Mouse (Mus musculus) neural tube, embryonic 15.5 days (tissue): Measurements from ENCODE around the gene Mccc1. TPM values are rescaled to one million over a fixed set of nuclear protein-coding genes. Genes with fewer than 3 reads are reported as not detected.

Experiments used
- ATAC-seq: fragments of 200-750 bp; cut with Nextera tagmentation; 2 replicates; pipeline ENCODE4 v1.8.0; 2017; ENCODE audit warnings: mild to moderate bottlenecking, moderate TSS enrichment, moderate library complexity; ENCODE audit not compliant: low FRiP score
- H3K27ac ChIP-seq: fragments of 300-500 bp; sonication (generic); replicated peaks from 2 replicates; pipeline ENCODE4 v1.5.1; 2015; ENCODE audit warnings: mild to moderate bottlenecking, inconsistent platforms
- H3K27me3 ChIP-seq: fragments of 300-500 bp; sonication (generic); replicated peaks from 2 replicates; pipeline ENCODE4 v1.6.1; 2015; ENCODE audit warnings: inconsistent platforms
- H3K36me3 ChIP-seq: fragments of 300-500 bp; sonication (generic); 2 replicates; pipeline ENCODE4 v1.6.1; 2015; ENCODE audit warnings: inconsistent platforms
- H3K4me1 ChIP-seq: fragments of 300-500 bp; sonication (generic); 2 replicates; pipeline ENCODE4 v1.6.1; 2015; ENCODE audit warnings: inconsistent platforms
- H3K4me2 ChIP-seq: fragments of 300-500 bp; sonication (generic); 2 replicates; pipeline ENCODE4 v1.6.1; 2015; ENCODE audit warnings: inconsistent platforms, mild to moderate bottlenecking, moderate library complexity
- H3K4me3 ChIP-seq: fragments of 300-500 bp; sonication (generic); replicated peaks from 2 replicates; pipeline ENCODE4 v1.5.1; 2015; ENCODE audit warnings: mild to moderate bottlenecking, inconsistent platforms
- H3K9ac ChIP-seq: fragments of 300-500 bp; sonication (generic); replicated peaks from 2 replicates; pipeline ENCODE4 v1.6.1; 2015; ENCODE audit warnings: mild to moderate bottlenecking, inconsistent platforms
- H3K9me3 ChIP-seq: fragments of 300-500 bp; sonication (generic); replicated peaks from 2 replicates; pipeline ENCODE4 v1.6.1; 2016; ENCODE audit warnings: inconsistent platforms
- WGBS: fragments of 180-500 bp; shearing (Covaris S2); methylation state at CpG from one replicate; pipeline ENCODE4 v1.1.7; 2015; ENCODE audit warnings: mixed read lengths; 5-methylcytosine and 5-hydroxymethylcytosine counted together
- polyA plus RNA-seq: library from polyadenylated mRNA; unstranded; fragments of >200 nt; fragmentation: Nextera tagmentation; extraction: Ambion mirVana; gene quantifications from 2 replicates; pipeline ENCODE4 v1.2.1, GENCODE M21; 2015

Gene Mccc1
- polyA plus RNA-seq, 1 experiment from 2014 or later = 29.0 TPM

- Histone ChIP-seq H3K36me3 (peaks cover 56% of the 10 kb centered on the region), H3K27me3 (no peaks in the 10 kb centered on the region)
- 91% methylated on average over 4 of the region's 4 CpGs for WGBS
Measured at GRCm38 (mm10) chr3:35963401-35963800, 37.1 kb downstream of the Mccc1 start.

DNA sequence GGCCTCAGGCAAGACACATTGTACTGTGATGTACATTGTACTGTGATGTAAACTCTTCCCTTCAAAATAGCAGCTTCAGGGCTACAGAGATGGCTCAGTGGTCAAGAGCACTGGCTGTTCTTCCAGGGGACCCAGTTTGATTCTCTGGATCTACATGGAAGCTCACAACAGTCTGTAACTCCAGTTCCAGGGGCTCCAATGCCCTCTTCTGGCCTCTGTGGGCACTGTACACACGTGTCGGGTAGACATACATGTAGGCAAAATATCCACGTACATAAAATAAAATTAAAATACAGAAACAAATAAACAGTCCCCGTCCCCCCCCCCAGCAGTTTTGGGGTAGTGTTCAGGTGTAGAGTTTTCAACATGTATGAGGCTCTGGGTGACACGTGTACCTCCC is 37.5 kb downstream of the Mccc1 start:
- H3K4me1 ChIP-seq = no peaks in the 10 kb centered on the region
- no peak for ATAC-seq
- no peak overlapping the region for H3K4me2 ChIP-seq
- H3K27ac ChIP-seq = no peak overlapping the region
- H3K9me3 ChIP-seq = no peaks in the 10 kb centered on the region
- H3K4me3 ChIP-seq = no peak overlapping the region
- no peak overlapping the region for H3K9ac ChIP-seq
- WGBS = 90% methylated on average over 5 of the region's 5 CpGs
- H3K27me3 ChIP-seq = no peaks in the 10 kb centered on the region
- H3K36me3 ChIP-seq = peaks cover 53% of the 10 kb centered on the region

More at GRCm38 (mm10) chr3:35963401-35963800, 37.1 kb downstream of the Mccc1 start:
- ATAC-seq = no peak
- Histone ChIP-seq H3K4me2 (no peak overlapping the region), H3K27ac (no peak overlapping the region), H3K9me3 (no peaks in the 10 kb centered on the region), H3K9ac (no peak overlapping the region), H3K4me3 (no peak overlapping the region), H3K4me1 (no peaks in the 10 kb centered on the region)

GRCm38 (mm10) chr3:35957230-35957629 is 43.2 kb downstream of the Mccc1 start:
- Histone ChIP-seq H3K4me3 (no peak overlapping the region), H3K27me3 (no peaks in the 10 kb centered on the region), H3K4me2 (no peak overlapping the region), H3K27ac (no peak overlapping the region), H3K9me3 (no peaks in the 10 kb centered on the region), H3K36me3 (peaks cover 27% of the 10 kb centered on the region), H3K4me1 (no peaks in the 10 kb centered on the region), H3K9ac (no peak overlapping the region)
- no peak for ATAC-seq
- WGBS = 95% methylated on average over 3 of the region's 3 CpGs

GRCm38 (mm10) chr3:35954901-35955575 is 45.4 kb downstream of the Mccc1 start:
- H3K9me3 ChIP-seq = no peaks in the 10 kb centered on the region
- no peak overlapping the region for H3K4me3 ChIP-seq
- no peak overlapping the region for H3K9ac ChIP-seq
- peaks cover 10% of the 10 kb centered on the region for H3K36me3 ChIP-seq
- no peak overlapping the region for H3K27ac ChIP-seq
- no peaks in the 10 kb centered on the region for H3K27me3 ChIP-seq
- 94% methylated on average over 11 of the region's 11 CpGs for WGBS
- ATAC-seq = no peak
- H3K4me2 ChIP-seq = no peak overlapping the region
- H3K4me1 ChIP-seq = no peaks in the 10 kb centered on the region

GRCm38 (mm10) chr3:35953816-35954215 is 46.7 kb downstream of the Mccc1 start:
- Histone ChIP-seq H3K27me3 (no peaks in the 10 kb centered on the region), H3K9ac (no peak overlapping the region), H3K4me3 (no peak overlapping the region), H3K27ac (no peak overlapping the region), H3K4me2 (no peak overlapping the region), H3K9me3 (no peaks in the 10 kb centered on the region), H3K36me3 (peaks cover 3% of the 10 kb centered on the region), H3K4me1 (no peaks in the 10 kb centered on the region)
- no peak for ATAC-seq
- WGBS = 94% methylated on average over 6 of the region's 6 CpGs

DNA sequence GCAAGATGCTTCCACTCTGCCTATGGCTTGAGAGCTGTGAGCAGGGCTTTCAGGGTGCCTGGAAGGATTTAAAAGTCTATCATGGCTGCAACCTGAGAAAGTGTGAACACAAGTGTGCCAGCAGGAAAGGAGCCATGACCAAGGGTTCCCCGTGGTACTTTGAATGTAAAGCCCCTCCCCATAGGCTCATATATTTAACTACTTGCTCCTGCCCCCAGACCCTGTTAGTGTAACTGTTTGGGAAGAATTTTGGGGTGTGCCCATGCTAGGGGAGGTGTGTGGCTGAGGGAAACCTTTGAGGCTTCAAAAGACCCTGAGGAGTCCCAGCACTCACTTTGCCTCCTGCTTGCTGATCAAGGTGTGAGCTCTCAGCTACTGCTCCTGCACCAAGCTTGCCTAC is 47.3 kb downstream of the Mccc1 start:
- ATAC-seq = no peak
- no peak overlapping the region for H3K9ac ChIP-seq
- no peaks in the 10 kb centered on the region for H3K27me3 ChIP-seq
- no peak overlapping the region for H3K4me2 ChIP-seq
- 50% methylated on average over 1 of the region's 1 CpGs for WGBS
- H3K36me3 ChIP-seq = peaks cover 3% of the 10 kb centered on the region; the same call in 1 of the 2 replicates
- H3K4me1 ChIP-seq = no peaks in the 10 kb centered on the region
- H3K4me3 ChIP-seq = no peak overlapping the region
- H3K9me3 ChIP-seq = no peaks in the 10 kb centered on the region
- H3K27ac ChIP-seq = no peak overlapping the region

DNA sequence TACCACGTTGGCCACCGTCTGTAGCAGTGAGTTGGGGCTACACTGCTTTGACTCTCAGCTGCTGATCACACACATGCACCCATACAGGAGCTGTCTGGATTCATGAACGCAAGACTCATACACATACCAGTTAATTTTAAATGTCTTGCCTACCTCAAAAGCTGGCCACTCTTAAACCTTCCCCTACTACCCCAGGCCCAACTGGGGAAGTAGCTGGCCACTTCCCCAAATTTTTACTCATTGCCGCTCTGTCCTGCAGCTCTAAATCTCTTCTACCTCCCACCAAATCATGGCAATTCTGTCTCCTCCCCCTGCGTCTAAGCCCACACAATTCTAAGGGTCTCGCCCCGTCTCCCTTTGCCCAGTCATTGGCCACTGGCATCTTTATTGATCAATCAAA is 52.3 kb downstream of the Mccc1 start:
- ATAC-seq = no peak
- no peaks in the 10 kb centered on the region for H3K36me3 ChIP-seq
- no peak overlapping the region for H3K4me2 ChIP-seq
- no peak overlapping the region for H3K9ac ChIP-seq
- no peak overlapping the region for H3K27ac ChIP-seq
- 85% methylated on average over 7 of the region's 7 CpGs for WGBS
- H3K4me3 ChIP-seq = no peak overlapping the region
- no peaks in the 10 kb centered on the region for H3K9me3 ChIP-seq
- no peaks in the 10 kb centered on the region for H3K27me3 ChIP-seq
- no peaks in the 10 kb centered on the region for H3K4me1 ChIP-seq

- ATAC-seq = no peak
- WGBS = 91% methylated on average over 4 of the region's 4 CpGs
- no peak overlapping the region for H3K4me3 ChIP-seq
Measured at GRCm38 (mm10) chr3:35940520-35941135, 59.9 kb downstream of the Mccc1 start.

DNA sequence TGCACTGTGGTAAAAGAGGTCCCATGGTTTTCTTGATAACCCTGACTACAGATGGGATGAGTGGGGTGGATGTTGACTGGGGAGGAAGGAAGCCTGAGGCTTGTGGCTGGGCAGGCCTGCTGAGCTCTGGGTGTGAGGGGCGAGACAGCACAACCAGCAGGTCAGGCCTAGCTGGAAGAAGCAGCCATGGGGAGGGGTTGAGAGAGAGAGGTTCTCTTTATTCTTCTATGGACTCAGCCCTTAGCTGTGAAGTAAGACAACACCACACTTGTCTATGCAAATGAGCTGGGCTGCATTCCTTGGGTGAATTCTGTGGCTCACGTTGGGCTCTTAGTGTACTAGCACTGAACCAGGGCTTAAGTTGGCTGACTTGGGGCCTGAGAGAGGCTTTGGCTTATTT is 60.4 kb downstream of the Mccc1 start:
- Histone ChIP-seq H3K27ac (no peak overlapping the region), H3K9ac (no peak overlapping the region), H3K4me1 (no peaks in the 10 kb centered on the region), H3K36me3 (0 out of 2 replicates have a peak, but pooled peaks cover 2% of the 10 kb centered on the region), H3K4me3 (no peak overlapping the region), H3K9me3 (no peaks in the 10 kb centered on the region), H3K4me2 (no peak overlapping the region), H3K27me3 (no peaks in the 10 kb centered on the region)
- WGBS = 39% methylated on average over 2 of the region's 2 CpGs
- ATAC-seq = no peak

More at GRCm38 (mm10) chr3:35940520-35941135, 59.9 kb downstream of the Mccc1 start:
- 0 out of 2 replicates have a peak, but pooled peaks cover 2% of the 10 kb centered on the region for H3K36me3 ChIP-seq
- no peaks in the 10 kb centered on the region for H3K9me3 ChIP-seq
- H3K4me2 ChIP-seq = no peak overlapping the region
- no peaks in the 10 kb centered on the region for H3K4me1 ChIP-seq
- no peaks in the 10 kb centered on the region for H3K27me3 ChIP-seq
- no peak overlapping the region for H3K27ac ChIP-seq
- H3K9ac ChIP-seq = no peak overlapping the region

DNA sequence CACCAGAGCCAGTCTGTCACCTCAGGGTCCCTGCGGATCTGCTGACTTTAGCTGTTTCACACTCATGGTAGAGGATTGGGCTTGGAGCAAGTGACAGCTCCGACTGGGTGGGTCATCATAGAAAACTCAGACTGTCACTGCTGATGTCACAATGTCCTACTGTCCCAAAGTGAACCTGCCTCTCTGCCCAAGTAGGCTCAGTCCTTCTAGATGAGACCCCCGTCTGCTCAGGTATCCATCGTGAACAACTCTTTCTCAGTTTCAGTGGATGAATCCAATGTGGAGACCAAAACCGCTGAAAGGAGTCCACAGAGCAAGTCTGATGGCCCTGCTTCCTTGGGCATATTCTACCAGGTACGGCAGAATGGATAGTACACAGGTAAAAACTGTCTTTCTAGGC is 63.1 kb downstream of the Mccc1 start, which contains the start of gene Dcun1d1:
Dcun1d1 (minus strand) TSS at position 101 of the 400 bp plus-strand sequence.
- no peaks in the 10 kb centered on the region for H3K27me3 ChIP-seq
- H3K36me3 ChIP-seq = 0 out of 2 replicates have a peak, but pooled peaks cover 5% of the 10 kb centered on the region
- H3K4me3 ChIP-seq = no peak within 1 kb of the TSS
- peaks cover 13% of the 10 kb centered on the region for H3K4me1 ChIP-seq
- 95% methylated on average over 6 of the region's 6 CpGs for WGBS
- no peak within 1 kb of the TSS for H3K4me2 ChIP-seq
- no peaks in the 10 kb centered on the region for H3K9me3 ChIP-seq
- ATAC-seq = no peak
- H3K9ac ChIP-seq = no peak within 1 kb of the TSS
- H3K27ac ChIP-seq = no peak within 1 kb of the TSS

GRCm38 (mm10) chr3:35933405-35933777 is 67.1 kb downstream of the Mccc1 start:
- Histone ChIP-seq H3K27me3 (no peaks in the 10 kb centered on the region), H3K9me3 (no peaks in the 10 kb centered on the region), H3K4me1 (peaks cover 30% of the 10 kb centered on the region), H3K27ac (peak overlapping the region; percentile 84), H3K9ac (peak overlapping the region; percentile 97), H3K4me3 (peak overlapping the region; percentile 93), H3K36me3 (0 out of 2 replicates have a peak, but pooled peaks cover 5% of the 10 kb centered on the region), H3K4me2 (peak overlapping the region; percentile 69)
- under 1% methylated on average over 14 of the region's 14 CpGs for WGBS
- peak; percentile 55 for ATAC-seq
